Mouse (Mus musculus) spleen, adult 2 months (tissue): Measurements from ENCODE around the gene Rab3c. TPM values are rescaled to one million over a fixed set of nuclear protein-coding genes. Genes with fewer than 3 reads are reported as not detected.

Source experiments
- DNase-seq, 2 experiments: peaks; one replicate each; pipeline versions ENCODE4 v3.0.0 to v3.0.0-alpha.2; 2012 to 2021; ENCODE audit warnings: low spot score in 2 of 2, low read depth in 1 of 2
- H3K27ac ChIP-seq: fragments of 200-500 bp; 2 replicates; pipeline ENCODE4 v1.5.1; 2012; ENCODE audit warnings: low read length, inconsistent platforms; ENCODE audit not compliant: insufficient read depth
- H3K27me3 ChIP-seq: fragments of 200-500 bp; 2 replicates; pipeline ENCODE4 v1.6.1; 2012; ENCODE audit warnings: mild to moderate bottlenecking, moderate library complexity, low read length, inconsistent platforms; ENCODE audit not compliant: control insufficient read depth, insufficient read depth
- H3K36me3 ChIP-seq: fragments of 200-500 bp; 2 replicates; pipeline ENCODE4 v1.6.1; 2012; ENCODE audit warnings: mild to moderate bottlenecking, low read length, inconsistent platforms; ENCODE audit not compliant: control insufficient read depth, insufficient read depth
- H3K4me1 ChIP-seq: fragments of 200-500 bp; 2 replicates; pipeline ENCODE4 v1.6.1; 2011; ENCODE audit warnings: inconsistent platforms; ENCODE audit not compliant: control insufficient read depth, insufficient read depth, insufficient read length
- H3K4me3 ChIP-seq: fragments of 200-500 bp; 2 replicates; pipeline ENCODE4 v1.5.1; 2011; ENCODE audit warnings: mild to moderate bottlenecking, inconsistent platforms; ENCODE audit not compliant: insufficient read depth, insufficient read length; ENCODE audit errors: extremely low read depth
- CTCF ChIP-seq: fragments of 200-500 bp; IDR thresholded peaks from 2 replicates; pipeline ENCODE4 v1.5.1; 2011; ENCODE audit warnings: mild to moderate bottlenecking, inconsistent platforms; ENCODE audit not compliant: insufficient read depth, insufficient read length, insufficient replicate concordance; ENCODE audit errors: extremely low read depth
- POLR2A ChIP-seq: fragments of 200-500 bp; IDR thresholded peaks from 2 replicates; pipeline ENCODE4 v1.6.1; 2011; ENCODE audit warnings: low read depth, low read length, inconsistent platforms
- WGBS: fragments of 180-500 bp; shearing (Covaris S2); methylation state at CpG from one replicate; pipeline ENCODE4 v1.1.7; 2018; 5-methylcytosine and 5-hydroxymethylcytosine counted together
- polyA plus RNA-seq: library from polyadenylated mRNA; depleted of rRNA; stranded (reverse); fragments of >200 nt; gene quantifications from 2 replicates; pipeline ENCODE4 v1.2.3, GENCODE M21; 2012

The Rab3c gene
- polyA plus RNA-seq, 1 experiment: not detected

DNA sequence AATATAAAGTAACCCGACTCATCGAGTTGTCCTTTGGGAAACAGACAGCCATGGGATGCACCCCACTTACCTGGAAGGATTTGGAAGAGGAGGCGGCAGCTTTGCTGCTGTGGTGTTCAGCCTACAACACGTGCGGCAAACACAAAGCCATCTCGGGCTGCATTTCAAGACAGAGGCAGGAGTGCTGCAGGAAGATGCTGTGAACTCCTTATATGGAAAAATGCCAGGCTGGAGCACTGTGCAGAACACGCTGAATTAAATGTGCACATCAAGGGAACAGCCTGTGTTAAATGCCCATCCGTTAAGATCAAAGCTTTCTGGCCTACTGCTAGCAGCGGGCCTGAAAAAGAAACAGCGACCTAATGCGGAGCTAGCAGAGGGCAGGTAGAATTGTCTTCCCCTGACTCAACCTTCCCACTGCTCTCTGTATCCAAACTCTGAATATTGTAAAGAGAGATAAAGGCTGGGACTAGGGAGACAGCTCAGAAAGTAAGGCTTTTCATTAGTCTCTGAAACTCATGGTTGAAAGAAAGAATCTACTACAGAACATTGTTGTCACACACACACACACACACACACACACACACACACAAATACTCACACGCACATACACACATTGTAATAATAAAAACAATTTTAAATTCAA, 153.1 kb downstream of the Rab3c start:
- no peak overlapping the region for H3K27ac ChIP-seq
- no peak for DNase-seq
- no peak overlapping the region for H3K4me3 ChIP-seq
- H3K4me1 ChIP-seq: no peaks in the 10 kb centered on the region
- H3K27me3 ChIP-seq: no peaks in the 10 kb centered on the region
- no peaks in the 10 kb centered on the region for H3K36me3 ChIP-seq
- WGBS: 90% methylated on average over 12 of the region's 12 CpGs
- no peak for TF ChIP-seq POLR2A
- no peak for TF ChIP-seq CTCF

DNA sequence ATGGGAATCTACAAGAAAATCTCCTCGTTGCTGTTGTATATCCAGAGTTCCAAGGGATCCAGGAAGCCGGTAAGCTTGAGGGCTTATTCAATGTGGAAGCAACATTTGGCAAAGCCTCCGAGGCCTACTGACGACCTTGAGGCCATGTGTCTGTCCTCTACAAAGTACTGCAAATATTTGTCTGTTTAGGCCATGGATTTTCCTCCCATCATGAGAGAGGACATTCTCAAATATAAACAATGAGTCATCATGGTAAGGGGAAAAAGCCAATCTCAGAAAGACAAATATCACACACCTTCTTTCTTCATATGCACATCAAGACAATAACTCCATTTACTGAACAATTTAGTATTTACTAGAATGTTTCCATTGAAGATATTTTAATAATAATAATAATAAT, 158.0 kb downstream of the Rab3c start:
- 80% methylated on average over 4 of the region's 4 CpGs for WGBS
- TF ChIP-seq CTCF: no peak
- no peak for TF ChIP-seq POLR2A
- DNase-seq: no peak

DNA sequence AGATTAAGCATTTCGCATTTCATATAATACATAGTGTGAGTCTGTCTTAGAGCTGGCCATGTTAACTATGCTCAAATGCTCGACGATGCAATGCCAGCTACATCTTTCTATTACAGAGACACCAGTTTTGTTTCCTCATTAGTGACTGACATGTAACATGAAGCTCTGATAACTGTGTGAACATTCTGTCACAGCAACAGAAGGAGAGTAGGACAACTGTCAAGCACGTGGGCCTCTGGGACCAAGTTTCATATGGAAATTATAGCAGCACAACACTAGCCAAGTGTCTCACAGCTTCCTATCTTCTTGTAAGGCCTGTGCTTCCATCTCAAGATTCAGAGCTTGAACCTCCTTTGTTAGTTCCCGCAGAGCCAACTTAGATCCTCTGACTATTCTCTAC, 163.9 kb downstream of the Rab3c start:
- DNase-seq: no peak
- WGBS: 86% methylated on average over 5 of the region's 5 CpGs

More for the DNA sequence above, 158.0 kb downstream of the Rab3c start:
- Histone ChIP-seq H3K4me3 (no peak overlapping the region), H3K27me3 (no peaks in the 10 kb centered on the region), H3K4me1 (no peaks in the 10 kb centered on the region), H3K36me3 (no peaks in the 10 kb centered on the region), H3K27ac (no peak overlapping the region)

DNA sequence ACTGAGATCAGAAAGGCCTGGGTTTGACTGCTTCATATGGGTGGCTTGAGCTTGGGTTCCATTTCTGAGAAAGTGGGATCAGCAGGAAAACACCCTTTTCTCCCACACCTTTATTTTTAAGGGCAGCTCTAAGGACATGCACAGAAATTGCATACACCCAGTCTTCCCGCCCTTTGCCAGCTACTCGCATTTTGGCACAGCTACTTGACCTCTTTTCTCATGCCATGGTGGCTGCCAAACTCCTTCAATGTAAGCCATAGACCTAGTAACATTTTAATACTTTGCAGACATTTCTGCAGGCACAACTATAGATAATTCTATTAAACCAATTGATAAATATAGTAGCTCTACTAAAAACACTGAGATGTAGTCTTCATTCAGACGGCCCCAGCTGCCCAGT, 164.5 kb downstream of the Rab3c start:
- 88% methylated on average over 3 of the region's 3 CpGs for WGBS
- Histone ChIP-seq H3K36me3 (no peaks in the 10 kb centered on the region), H3K27ac (no peak overlapping the region), H3K4me1 (no peaks in the 10 kb centered on the region), H3K27me3 (no peaks in the 10 kb centered on the region), H3K4me3 (no peak overlapping the region)
- TF ChIP-seq CTCF (no peak), POLR2A (no peak)
- DNase-seq: no peak

More for the DNA sequence above, 163.9 kb downstream of the Rab3c start:
- no peaks in the 10 kb centered on the region for H3K36me3 ChIP-seq
- H3K27me3 ChIP-seq: no peaks in the 10 kb centered on the region
- no peaks in the 10 kb centered on the region for H3K4me1 ChIP-seq
- no peak for TF ChIP-seq POLR2A
- TF ChIP-seq CTCF: no peak
- no peak overlapping the region for H3K4me3 ChIP-seq
- no peak overlapping the region for H3K27ac ChIP-seq

DNA sequence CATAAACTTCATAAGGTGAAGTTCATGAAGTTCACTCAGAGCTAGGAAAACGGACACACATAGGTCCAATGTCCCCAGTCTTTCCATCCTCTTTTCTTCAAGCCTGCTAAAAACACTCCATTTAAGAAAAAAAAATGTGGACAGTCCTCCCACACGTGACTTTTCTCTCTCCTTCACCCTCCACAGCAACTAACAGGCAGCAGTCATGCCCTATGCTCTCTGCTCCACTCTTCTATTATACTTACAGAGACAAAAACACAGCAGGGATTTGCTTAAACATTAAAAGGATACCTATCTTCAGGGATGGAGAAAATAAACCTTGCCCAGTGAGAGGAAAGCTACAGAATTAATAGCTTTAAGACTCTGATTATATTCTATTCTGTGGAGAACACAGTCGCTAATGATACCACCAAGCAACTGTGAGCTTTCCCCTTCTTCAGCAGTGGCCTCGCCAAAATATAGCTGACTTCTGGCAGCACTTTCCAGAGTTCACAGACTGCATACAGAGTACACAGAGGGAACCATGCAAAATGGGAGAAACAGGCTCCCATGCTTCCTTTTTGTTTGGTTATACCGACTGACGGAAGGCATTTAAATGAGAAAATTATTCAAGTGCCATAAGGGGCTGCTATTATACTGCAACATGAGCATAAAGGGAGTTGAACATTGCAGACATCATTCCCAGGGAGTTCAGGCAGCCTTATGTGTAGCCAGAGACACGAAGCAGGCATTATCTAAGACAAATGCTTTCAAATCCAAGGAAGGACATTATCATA, 165.7 kb downstream of the Rab3c start:
- Histone ChIP-seq H3K27ac (no peak overlapping the region), H3K4me1 (no peaks in the 10 kb centered on the region), H3K4me3 (no peak overlapping the region), H3K36me3 (no peaks in the 10 kb centered on the region), H3K27me3 (no peaks in the 10 kb centered on the region)
- 83% methylated on average over 7 of the region's 7 CpGs for WGBS
- no peak for DNase-seq
- no peak for TF ChIP-seq CTCF

DNA sequence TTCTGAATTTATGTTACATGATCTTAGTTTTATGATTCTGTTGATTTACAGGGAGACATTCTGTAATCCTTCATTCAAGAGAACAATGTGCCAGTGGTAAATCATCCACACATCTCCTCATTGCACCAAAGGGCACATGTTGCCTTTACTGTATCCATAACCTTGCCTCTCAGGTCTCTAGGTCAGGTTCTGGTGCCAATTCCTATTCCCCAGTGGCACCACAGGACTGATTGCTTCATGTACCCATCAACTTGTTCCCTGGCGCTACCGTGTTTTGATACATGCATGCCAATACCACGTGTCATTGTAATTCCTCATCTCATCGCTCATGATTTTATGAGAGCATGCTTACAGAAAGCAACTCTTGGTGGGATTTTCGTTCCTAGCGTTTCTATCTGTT, 167.1 kb downstream of the Rab3c start:
- Histone ChIP-seq H3K36me3 (no peaks in the 10 kb centered on the region), H3K27me3 (no peaks in the 10 kb centered on the region), H3K4me1 (no peaks in the 10 kb centered on the region), H3K27ac (no peak overlapping the region), H3K4me3 (no peak overlapping the region)
- TF ChIP-seq CTCF (no peak), POLR2A (no peak)
- DNase-seq: no peak
- WGBS: 92% methylated on average over 6 of the region's 6 CpGs
